Mouse (Mus musculus) naive thymus-derived CD4-positive, alpha-beta T cell, adult 2 months (primary cell): ENCODE results near the gene Lgals12.

ENCODE experiments used
- DNase-seq: peaks from one replicate; pipeline ENCODE4 v3.0.0-alpha.2; 2011; ENCODE audit warnings: low read depth

Lgals12 gene

GRCm38 (mm10) chr19:7606801-7607689 is at the start of gene Lgals12:
Gene Lgals12, minus strand, starts transcription at chr19:7607193.
- DNase-seq, result no peak

- DNase-seq, result no peak
Observed at GRCm38 (mm10) chr19:7648913-7649666, 42.1 kb upstream of the Lgals12 start.

GRCm38 (mm10) chr19:7633786-7634185 is 26.8 kb upstream of the Lgals12 start:
- DNase-seq, result no peak

GRCm38 (mm10) chr19:7633021-7633420 is 26.0 kb upstream of the Lgals12 start:
- DNase-seq, result no peak

- peak; percentile 65 for DNase-seq
Observed at GRCm38 (mm10) chr19:7617696-7618095, 10.7 kb upstream of the Lgals12 start.

GRCm38 (mm10) chr19:7617085-7617484 is 10.1 kb upstream of the Lgals12 start:
- no peak for DNase-seq

GRCm38 (mm10) chr19:7616231-7616930 is 9.4 kb upstream of the Lgals12 start:
- no peak for DNase-seq

- no peak for DNase-seq
Observed at GRCm38 (mm10) chr19:7613151-7613550, 6.2 kb upstream of the Lgals12 start.

GRCm38 (mm10) chr19:7611942-7612757 is 5.2 kb upstream of the Lgals12 start, which contains the start of gene Hrasls5:
Gene Hrasls5, plus strand, starts transcription at chr19:7612541.
- DNase-seq, result no peak

GRCm38 (mm10) chr19:7607690-7608201 is 753 bp upstream of the Lgals12 start:
- DNase-seq, result no peak

GRCm38 (mm10) chr19:7605930-7606783 is 836 bp downstream of the Lgals12 start:
- DNase-seq, result no peak

GRCm38 (mm10) chr19:7605013-7605412 is 2.0 kb downstream of the Lgals12 start:
- DNase-seq, result no peak

GRCm38 (mm10) chr19:7604107-7604506 is 2.9 kb downstream of the Lgals12 start:
- no peak for DNase-seq

- DNase-seq, result no peak
Observed at GRCm38 (mm10) chr19:7601551-7601950, 5.4 kb downstream of the Lgals12 start.

GRCm38 (mm10) chr19:7598481-7598880 is 8.5 kb downstream of the Lgals12 start:
- DNase-seq, result no peak

- DNase-seq, result peak; percentile 59
Observed at GRCm38 (mm10) chr19:7595534-7595933, 11.5 kb downstream of the Lgals12 start.

GRCm38 (mm10) chr19:7592018-7592417 is 15.0 kb downstream of the Lgals12 start:
- no peak for DNase-seq

- DNase-seq, result no peak
Observed at GRCm38 (mm10) chr19:7590795-7591194, 16.2 kb downstream of the Lgals12 start.

GRCm38 (mm10) chr19:7585764-7586163 is 21.2 kb downstream of the Lgals12 start:
- no peak for DNase-seq

- no peak for DNase-seq
Observed at GRCm38 (mm10) chr19:7585279-7585678, 21.7 kb downstream of the Lgals12 start.
